Mouse (Mus musculus) liver, adult 2 months (tissue): ENCODE data around the gene Depdc7.
A peak's percentile ranks its signal among the peaks of the same experiment; 100 is the strongest.

ENCODE experiments used
- CTCF ChIP-seq: fragments of 200-500 bp; IDR thresholded peaks from 2 replicates; pipeline ENCODE4 v1.5.1; 2011; ENCODE audit warnings: low read depth, low read length, control low read depth
- POLR2A ChIP-seq: fragments of 200-500 bp; IDR thresholded peaks from 2 replicates; pipeline ENCODE4 v1.6.1; 2011; ENCODE audit warnings: low read length, control low read depth; ENCODE audit not compliant: insufficient read depth; ENCODE audit errors: extremely low read depth

DNA sequence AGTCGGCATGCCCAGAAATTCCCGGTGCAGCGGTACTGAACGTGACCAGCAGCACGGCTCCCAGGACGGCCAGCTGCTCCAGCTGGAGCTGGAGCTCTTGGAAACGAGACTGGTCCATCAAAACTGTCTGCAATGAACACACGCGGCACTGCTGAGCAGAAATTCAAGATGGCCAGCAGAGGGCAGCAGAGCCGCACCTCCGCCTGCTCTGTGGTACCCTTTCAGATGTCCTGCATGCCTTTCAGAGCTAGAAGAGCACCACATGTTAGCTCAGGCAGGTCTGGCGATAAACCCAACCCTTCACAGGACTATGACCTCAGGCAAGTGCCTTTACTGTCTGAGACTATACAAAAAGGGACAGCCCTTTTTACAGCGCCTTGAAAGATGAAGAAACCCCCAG is 57.3 kb downstream of the Depdc7 start:
- TF ChIP-seq CTCF = peak; percentile 98
- no peak for TF ChIP-seq POLR2A
